Mouse (Mus musculus): Measurements from ENCODE around the gene Vars. TPM values are rescaled to one million over a fixed set of nuclear protein-coding genes. Genes with fewer than 3 reads are reported as not detected.

The Vars gene
- total and polyA plus RNA-seq, 3 experiments, result 90.3 to 280 (median 277) TPM

- in situ Hi-C loops (cut with MboI; ENCODE audit: low pct_ligation_motif_present, low pct_unique_long_range_greater_than_20kb, low sequenced_read_pairs) (no loop called here), dilution Hi-C loops (cut with MboI; ENCODE audit: extremely low pct_ligation_motif_present, extremely low pct_unique_long_range_greater_than_20kb, low sequenced_read_pairs) (no loop called here)
- TF ChIP-seq CHD1 (IDR thresholded peaks at IDR 0.05; ENCODE audit: low read depth, low read length) (no peak), TCF12 (IDR thresholded peaks at IDR 0.05; ENCODE audit: low read depth, low read length) (no peak), MXI1 (IDR thresholded peaks at IDR 0.05; ENCODE audit: low read depth, low read length) (no peak), PAX5 (IDR thresholded peaks at IDR 0.05; ENCODE audit: low read length) (no peak), BHLHE40 (IDR thresholded peaks at IDR 0.05; ENCODE audit: low read depth, low read length) (no peak), MYC (IDR thresholded peaks at IDR 0.05; ENCODE audit: low read depth, low read length) (no peak), USF2 (conservative IDR thresholded peaks at IDR 0.05; ENCODE audit: low read depth, low read length) (no peak), TBP (conservative IDR thresholded peaks at IDR 0.05; ENCODE audit: low read depth, low read length) (no peak), EP300 (IDR thresholded peaks at IDR 0.05; ENCODE audit: low read length) (no peak), CTCF (conservative IDR thresholded peaks at IDR 0.05 in 1 of 2, IDR thresholded peaks at IDR 0.05 in 1 of 2; ENCODE audit: low read depth in 2 of 2, low read length in 2 of 2) (no peak), NELFE (IDR thresholded peaks at IDR 0.05; ENCODE audit: low read depth, low read length) (no peak), ZNF384 (IDR thresholded peaks at IDR 0.05; ENCODE audit: low read depth, low read length) (no peak), UBTF (IDR thresholded peaks at IDR 0.05; ENCODE audit: low read depth, low read length) (no peak), MAFK (IDR thresholded peaks at IDR 0.05; ENCODE audit: insufficient replicate concordance, low read length) (no peak), ZKSCAN1 (IDR thresholded peaks at IDR 0.05; ENCODE audit: borderline replicate concordance, low read depth, low read length) (no peak), E2F4 (IDR thresholded peaks at IDR 0.05; ENCODE audit: insufficient replicate concordance, low read depth, low read length) (no peak), SMC3 (IDR thresholded peaks at IDR 0.05; ENCODE audit: low read depth, low read length) (no peak)
- no peak for DNase-seq (ENCODE audit: extremely low read depth)
- Histone ChIP-seq H3K4me3 (replicated peaks in 1 of 3; ENCODE audit: low read depth in 2 of 3, low read length in 2 of 3, poor library complexity in 1 of 3) (no peak overlapping the region), H3K4me1 (ENCODE audit: control insufficient read depth in 1 of 2, insufficient read depth in 2 of 2) (peaks cover 2 to 16% of the 10 kb centered on the region in 2 experiments; a peak in 3 of 4 replicates), H3K4me2 (ENCODE audit: insufficient read depth, low read depth, poor library complexity, severe bottlenecking) (no peak overlapping the region), H3K9me3 (replicated peaks; ENCODE audit: low read length) (peaks cover 2% of the 10 kb centered on the region), H3K36me3 (replicated peaks in 1 of 2; ENCODE audit: control insufficient read depth in 1 of 2, insufficient read depth in 1 of 2, low read length in 1 of 2) (peaks cover 3 to 27% of the 10 kb centered on the region in 2 experiments), H3K79me2 (replicated peaks; ENCODE audit: control insufficient read depth, extremely low read depth, insufficient read depth, poor library complexity, severe bottlenecking) (peaks cover 24% of the 10 kb centered on the region), H3K9ac (ENCODE audit: insufficient read depth, low read depth) (no peak overlapping the region), H3K27me3 (replicated peaks) (no peaks in the 10 kb centered on the region), H3K27ac (ENCODE audit: insufficient read depth, low read depth) (no peak overlapping the region)
These were observed 21.2 kb upstream of the Vars start for GRCm38 (mm10) chr17:34979631-34980030.

DNA sequence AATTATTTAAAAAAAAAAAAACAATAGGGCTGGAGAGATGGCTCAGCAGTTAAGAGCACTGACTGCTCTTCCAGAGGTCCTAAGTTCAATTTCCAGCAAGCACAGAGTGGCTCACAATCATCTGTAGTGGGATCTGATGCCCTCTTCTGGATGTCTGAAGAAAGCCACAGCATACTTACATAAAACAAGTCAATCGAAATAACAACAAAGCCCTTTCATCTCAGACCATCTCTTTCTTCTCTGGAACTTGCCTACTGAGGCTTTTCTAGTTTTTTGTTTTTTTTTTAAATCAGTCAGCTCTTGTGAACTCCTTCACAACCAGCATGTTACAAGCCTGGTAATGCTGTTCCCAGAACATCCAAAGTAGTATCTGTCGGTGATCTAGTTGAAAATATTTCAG, 20.1 kb upstream of the Vars start:
- peaks cover 2% of the 10 kb centered on the region for H3K9me3 ChIP-seq (replicated peaks; ENCODE audit: low read length)
- dilution Hi-C loops (cut with MboI; ENCODE audit: extremely low pct_ligation_motif_present, extremely low pct_unique_long_range_greater_than_20kb, low sequenced_read_pairs), result no loop called here
- TF ChIP-seq HCFC1 (IDR thresholded peaks at IDR 0.05; ENCODE audit: low read depth, low read length), result no peak
- TF ChIP-seq CTCF (conservative IDR thresholded peaks at IDR 0.05 in 1 of 2, IDR thresholded peaks at IDR 0.05 in 1 of 2; ENCODE audit: low read depth in 2 of 2, low read length in 2 of 2), result peak in 1 of 2 experiments; percentile 74; a peak in 2 of 4 replicates
- no peak for TF ChIP-seq MYC (IDR thresholded peaks at IDR 0.05; ENCODE audit: low read depth, low read length)
- TF ChIP-seq RAD21 (IDR thresholded peaks at IDR 0.05; ENCODE audit: low read depth, low read length), result peak; percentile 61
- TF ChIP-seq SMC3 (IDR thresholded peaks at IDR 0.05; ENCODE audit: low read depth, low read length), result peak; percentile 62
- in situ Hi-C loops (cut with MboI; ENCODE audit: low pct_ligation_motif_present, low pct_unique_long_range_greater_than_20kb, low sequenced_read_pairs), result no loop called here
- peak overlapping the region; percentile 95 for H3K4me2 ChIP-seq (ENCODE audit: insufficient read depth, low read depth, poor library complexity, severe bottlenecking)
- peaks cover 14 to 37% of the 10 kb centered on the region in 2 experiments for H3K36me3 ChIP-seq (replicated peaks in 1 of 2; ENCODE audit: control insufficient read depth in 1 of 2, insufficient read depth in 1 of 2, low read length in 1 of 2)
- H3K27ac ChIP-seq (ENCODE audit: insufficient read depth, low read depth), result no peak overlapping the region
- peak overlapping the region; percentile 50 to 95 (median 87) for H3K4me3 ChIP-seq (replicated peaks in 1 of 3; ENCODE audit: low read depth in 2 of 3, low read length in 2 of 3, poor library complexity in 1 of 3)
- peak overlapping the region; percentile 90 for H3K9ac ChIP-seq (ENCODE audit: insufficient read depth, low read depth)
- H3K4me1 ChIP-seq (ENCODE audit: control insufficient read depth in 1 of 2, insufficient read depth in 2 of 2), result peaks cover 2 to 24% of the 10 kb centered on the region in 2 experiments; a peak in 3 of 4 replicates
- DNase-seq (ENCODE audit: extremely low read depth), result no peak
- H3K79me2 ChIP-seq (replicated peaks; ENCODE audit: control insufficient read depth, extremely low read depth, insufficient read depth, poor library complexity, severe bottlenecking), result peaks cover 24% of the 10 kb centered on the region
- H3K27me3 ChIP-seq (replicated peaks), result no peaks in the 10 kb centered on the region
